Mouse (Mus musculus): ENCODE measurements around the gene Crip2. TPM values are rescaled to one million over a fixed set of nuclear protein-coding genes. Genes with fewer than 3 reads are reported as not detected.

Gene Crip2
- polyA plus RNA-seq, 1 experiment = 66.2 TPM

DNA sequence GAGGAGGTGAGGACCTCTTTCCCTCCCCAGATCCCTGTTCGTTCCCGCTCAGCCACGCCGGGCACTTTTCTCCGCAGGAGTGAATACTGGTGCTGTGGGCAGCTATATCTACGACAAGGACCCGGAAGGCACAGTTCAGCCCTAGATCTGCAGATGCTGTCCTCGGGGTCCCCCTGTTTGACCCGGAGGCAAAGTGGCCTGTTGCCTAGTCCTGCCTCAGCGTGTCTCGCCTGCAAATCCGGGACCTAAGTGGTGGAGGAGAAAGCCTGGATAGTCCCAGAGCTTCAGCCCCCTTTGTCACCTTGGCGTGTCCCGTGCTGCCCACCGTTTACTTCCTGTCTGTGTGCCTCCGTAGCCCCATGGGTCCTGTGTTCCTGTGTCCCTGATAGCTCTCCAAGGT, 4.8 kb downstream of the Crip2 start:
- no peak for DNase-seq
- WGBS = 92% methylated on average over 16 of the region's 16 CpGs
- no peak overlapping the region for H3K4me3 ChIP-seq (replicated peaks; ENCODE audit: insufficient read depth, low read depth, low read length)
- H3K4me1 ChIP-seq (ENCODE audit: control insufficient read depth, insufficient read depth, low read length) = peaks cover 21% of the 10 kb centered on the region
- no peak overlapping the region for H3K27ac ChIP-seq (ENCODE audit: insufficient read depth, low read length)
- TF ChIP-seq CTCF (IDR thresholded peaks at IDR 0.05; ENCODE audit: borderline replicate concordance, insufficient read depth, low read depth, low read length) (no peak), POLR2A (IDR thresholded peaks at IDR 0.05; ENCODE audit: borderline replicate concordance, insufficient read depth, low read length) (no peak)
- H3K27me3 ChIP-seq (ENCODE audit: control insufficient read depth, insufficient read depth, low read length) = no peaks in the 10 kb centered on the region

DNA sequence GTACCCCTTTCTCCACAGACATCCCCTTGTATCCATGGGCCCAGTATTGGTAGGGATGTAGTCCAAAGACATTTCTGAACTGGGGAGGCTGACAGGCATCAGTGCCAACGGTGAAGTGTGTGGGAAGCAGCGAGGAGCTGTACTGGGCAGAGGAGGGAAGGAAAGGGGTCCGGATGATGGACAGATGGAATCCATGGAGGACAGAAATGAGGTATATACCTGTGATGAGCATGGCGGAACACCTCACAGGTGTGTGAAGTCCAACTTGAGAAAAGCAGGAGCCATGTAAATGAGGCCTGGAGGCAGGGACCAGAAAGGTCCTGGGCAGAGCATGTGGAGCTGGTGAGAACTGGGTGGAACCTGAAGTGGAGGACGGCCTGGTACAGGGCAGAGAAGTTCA, 5.6 kb downstream of the Crip2 start:
- 92% methylated on average over 5 of the region's 5 CpGs for WGBS
- Histone ChIP-seq H3K4me3 (replicated peaks; ENCODE audit: insufficient read depth, low read depth, low read length) (no peak overlapping the region), H3K27ac (ENCODE audit: insufficient read depth, low read length) (no peak overlapping the region), H3K27me3 (ENCODE audit: control insufficient read depth, insufficient read depth, low read length) (no peaks in the 10 kb centered on the region), H3K4me1 (ENCODE audit: control insufficient read depth, insufficient read depth, low read length) (peaks cover 21% of the 10 kb centered on the region)
- DNase-seq = no peak
- TF ChIP-seq CTCF (IDR thresholded peaks at IDR 0.05; ENCODE audit: borderline replicate concordance, insufficient read depth, low read depth, low read length) (no peak), POLR2A (IDR thresholded peaks at IDR 0.05; ENCODE audit: borderline replicate concordance, insufficient read depth, low read length) (no peak)

GRCm38 (mm10) chr12:113146112-113147057, 6.3 kb downstream of the Crip2 start, which contains the start of gene Crip1:
Crip1 (plus strand) TSS chr12:113146316.
- no peak for TF ChIP-seq POLR2A (IDR thresholded peaks at IDR 0.05; ENCODE audit: borderline replicate concordance, insufficient read depth, low read length)
- peak; percentile 76 for TF ChIP-seq CTCF (IDR thresholded peaks at IDR 0.05; ENCODE audit: borderline replicate concordance, insufficient read depth, low read depth, low read length)
- peaks cover 21% of the 10 kb centered on the region for H3K4me1 ChIP-seq (ENCODE audit: control insufficient read depth, insufficient read depth, low read length)
- DNase-seq = peak; percentile 78 to 89
- no peaks in the 10 kb centered on the region for H3K27me3 ChIP-seq (ENCODE audit: control insufficient read depth, insufficient read depth, low read length)
- no peak within 1 kb of the TSS for H3K27ac ChIP-seq (ENCODE audit: insufficient read depth, low read length)
- WGBS = 9% methylated on average over 45 of the region's 45 CpGs
- peak within 1 kb of the TSS; percentile 39 for H3K4me3 ChIP-seq (replicated peaks; ENCODE audit: insufficient read depth, low read depth, low read length)

- Histone ChIP-seq H3K27me3 (ENCODE audit: control insufficient read depth, insufficient read depth, low read length) (0 out of 2 replicates have a peak, but pooled peaks cover 2% of the 10 kb centered on the region), H3K4me1 (ENCODE audit: control insufficient read depth, insufficient read depth, low read length) (peaks cover 21% of the 10 kb centered on the region), H3K4me3 (replicated peaks; ENCODE audit: insufficient read depth, low read depth, low read length) (no peak overlapping the region), H3K27ac (ENCODE audit: insufficient read depth, low read length) (no peak overlapping the region)
- 9% methylated on average over 8 of the region's 8 CpGs for WGBS
- DNase-seq = peak; percentile 65 to 75
- TF ChIP-seq POLR2A (IDR thresholded peaks at IDR 0.05; ENCODE audit: borderline replicate concordance, insufficient read depth, low read length) (no peak), CTCF (IDR thresholded peaks at IDR 0.05; ENCODE audit: borderline replicate concordance, insufficient read depth, low read depth, low read length) (no peak)
Observed at GRCm38 (mm10) chr12:113147481-113147880, 7.4 kb downstream of the Crip2 start.

- no peak for DNase-seq
- Histone ChIP-seq H3K4me1 (ENCODE audit: control insufficient read depth, insufficient read depth, low read length) (peaks cover 21% of the 10 kb centered on the region), H3K4me3 (replicated peaks; ENCODE audit: insufficient read depth, low read depth, low read length) (no peak overlapping the region), H3K27me3 (ENCODE audit: control insufficient read depth, insufficient read depth, low read length) (0 out of 2 replicates have a peak, but pooled peaks cover 2% of the 10 kb centered on the region), H3K27ac (ENCODE audit: insufficient read depth, low read length) (no peak overlapping the region)
- no peak for TF ChIP-seq CTCF (IDR thresholded peaks at IDR 0.05; ENCODE audit: borderline replicate concordance, insufficient read depth, low read depth, low read length)
- TF ChIP-seq POLR2A (IDR thresholded peaks at IDR 0.05; ENCODE audit: borderline replicate concordance, insufficient read depth, low read length) = no peak
- 66% methylated on average over 16 of the region's 16 CpGs for WGBS
Observed at GRCm38 (mm10) chr12:113148381-113149035, 8.5 kb downstream of the Crip2 start.

DNA sequence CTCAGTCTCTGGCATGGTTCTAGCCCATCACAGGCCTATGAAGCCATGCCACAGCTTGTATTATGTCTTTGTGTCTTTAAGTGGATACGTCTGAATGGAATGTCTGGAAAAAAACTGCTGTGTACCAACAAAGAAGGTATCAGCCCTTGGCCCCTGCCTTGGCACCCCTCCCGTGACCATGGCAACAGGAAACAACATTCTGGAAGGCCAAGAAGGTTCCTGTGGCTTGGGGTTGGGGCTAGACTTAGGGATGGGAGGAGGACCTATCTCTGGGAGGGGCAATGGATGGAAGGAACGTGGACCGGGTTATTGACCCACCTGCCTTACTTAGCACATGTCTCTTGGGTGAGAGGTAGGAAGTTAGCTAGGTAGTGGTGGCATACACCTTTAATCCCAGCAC, 9.3 kb downstream of the Crip2 start:
- no peak for DNase-seq
- 79% methylated on average over 4 of the region's 4 CpGs for WGBS
- Histone ChIP-seq H3K4me1 (ENCODE audit: control insufficient read depth, insufficient read depth, low read length) (peaks cover 21% of the 10 kb centered on the region), H3K4me3 (replicated peaks; ENCODE audit: insufficient read depth, low read depth, low read length) (no peak overlapping the region), H3K27me3 (ENCODE audit: control insufficient read depth, insufficient read depth, low read length) (0 out of 2 replicates have a peak, but pooled peaks cover 2% of the 10 kb centered on the region), H3K27ac (ENCODE audit: insufficient read depth, low read length) (no peak overlapping the region)
- TF ChIP-seq CTCF (IDR thresholded peaks at IDR 0.05; ENCODE audit: borderline replicate concordance, insufficient read depth, low read depth, low read length) (no peak), POLR2A (IDR thresholded peaks at IDR 0.05; ENCODE audit: borderline replicate concordance, insufficient read depth, low read length) (no peak)

DNA sequence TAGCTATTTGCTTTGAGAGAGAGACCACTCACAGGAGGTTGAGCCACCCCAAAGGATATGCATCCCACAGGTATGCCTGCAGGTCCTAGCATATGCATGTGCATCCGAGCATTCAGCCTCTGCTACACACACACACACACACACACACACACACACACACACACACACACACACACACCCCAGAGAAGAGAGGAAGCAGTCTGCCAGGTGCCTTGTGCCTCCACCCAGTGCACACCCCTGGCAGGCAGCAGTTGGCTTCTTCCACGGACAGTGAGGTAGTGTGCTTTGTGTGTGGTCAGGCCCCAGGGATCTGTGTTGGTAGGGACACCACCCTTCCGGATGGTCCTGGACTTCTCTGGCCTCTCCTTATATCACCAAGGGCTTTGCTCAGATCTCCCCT, 9.9 kb downstream of the Crip2 start:
- 85% methylated on average over 3 of the region's 3 CpGs for WGBS
- Histone ChIP-seq H3K27ac (ENCODE audit: insufficient read depth, low read length) (no peak overlapping the region), H3K27me3 (ENCODE audit: control insufficient read depth, insufficient read depth, low read length) (0 out of 2 replicates have a peak, but pooled peaks cover 2% of the 10 kb centered on the region), H3K4me1 (ENCODE audit: control insufficient read depth, insufficient read depth, low read length) (peaks cover 21% of the 10 kb centered on the region), H3K4me3 (replicated peaks; ENCODE audit: insufficient read depth, low read depth, low read length) (no peak overlapping the region)
- TF ChIP-seq CTCF (IDR thresholded peaks at IDR 0.05; ENCODE audit: borderline replicate concordance, insufficient read depth, low read depth, low read length) = no peak
- no peak for DNase-seq
